Mouse (Mus musculus): ENCODE data around the gene Zbtb1. TPM values are rescaled to one million over a fixed set of nuclear protein-coding genes. Genes with fewer than 3 reads are reported as not detected.
"Not testable (repeated sequence)": the region's sequence is repeated elsewhere in the genome, so short reads cannot be mapped to it uniquely, and the experiment has no call there.

The Zbtb1 gene
- total RNA-seq, 1 experiment from 2014 or later = 25.0 TPM

DNA sequence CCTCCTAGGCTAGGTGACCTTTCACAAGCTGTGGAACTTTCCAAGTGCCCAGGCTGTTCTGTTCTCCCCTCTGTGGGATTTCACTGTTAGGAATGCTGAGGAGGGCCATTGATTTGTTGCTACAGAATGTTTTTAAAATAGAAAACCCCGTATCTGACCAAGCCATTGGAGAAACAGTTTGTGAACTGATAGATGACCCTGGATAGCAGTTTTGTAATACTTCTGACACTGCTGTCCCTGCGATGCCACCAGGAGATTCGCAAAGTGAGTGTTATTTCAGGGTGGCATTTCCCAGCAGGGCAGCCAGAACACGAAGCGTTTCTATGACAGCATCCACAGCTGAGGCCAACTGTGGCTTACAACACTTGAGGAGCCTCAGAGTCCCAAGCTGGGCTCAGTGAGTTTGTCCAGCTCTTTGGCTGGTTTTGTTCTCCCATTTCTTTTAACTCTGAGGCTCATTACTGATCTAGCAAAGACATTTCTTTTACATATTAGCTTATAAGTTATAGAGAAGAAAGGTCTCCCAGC is 60.9 kb downstream of the Zbtb1 start:
- ATAC-seq (replicated peaks in 1 of 2; ENCODE audit: insufficient read depth in 1 of 2, low FRiP score in 2 of 2, low TSS enrichment in 1 of 2, low read depth in 1 of 2, poor library complexity in 2 of 2, severe bottlenecking in 2 of 2) = no peak

DNA sequence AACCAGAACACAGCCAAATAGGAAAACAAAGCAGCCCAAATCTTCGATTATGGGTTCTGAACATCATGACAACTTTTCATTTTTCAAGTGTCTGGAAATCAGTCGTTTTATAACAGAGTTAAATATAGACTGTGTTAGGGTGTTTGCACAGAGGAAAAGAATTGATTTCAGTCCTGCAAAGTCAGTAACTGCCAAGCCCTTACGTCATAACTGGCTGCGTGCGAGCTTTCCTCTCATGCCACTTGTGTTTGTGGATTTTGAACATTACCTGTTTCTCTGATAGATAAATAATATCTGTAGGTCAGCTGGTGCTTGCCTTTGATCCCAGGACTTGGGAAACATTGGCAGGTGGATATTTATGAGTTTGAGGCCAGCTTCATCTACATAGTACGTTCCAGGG is 61.4 kb downstream of the Zbtb1 start:
- ATAC-seq (replicated peaks in 1 of 2; ENCODE audit: insufficient read depth in 1 of 2, low FRiP score in 2 of 2, low TSS enrichment in 1 of 2, low read depth in 1 of 2, poor library complexity in 2 of 2, severe bottlenecking in 2 of 2) = no peak

DNA sequence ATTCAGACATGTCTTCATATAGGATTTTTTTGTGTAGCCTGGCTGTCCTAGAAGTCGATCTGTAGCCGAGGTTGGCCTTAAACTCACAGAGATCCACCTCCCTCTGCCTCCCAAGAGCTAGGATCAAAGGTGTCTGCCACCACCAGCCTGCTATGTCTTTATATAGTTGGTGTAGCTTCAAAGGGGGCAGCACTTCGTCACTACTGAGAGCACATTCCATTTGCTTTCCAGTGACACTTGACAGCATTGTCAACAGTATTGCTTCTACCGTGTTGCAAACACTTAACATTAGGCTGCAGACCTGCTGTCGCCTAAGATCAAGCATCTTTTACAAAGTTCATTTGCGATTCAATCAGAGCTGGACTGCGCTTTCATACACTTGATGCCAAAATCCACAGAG is 64.0 kb downstream of the Zbtb1 start:
- ATAC-seq (replicated peaks in 1 of 2; ENCODE audit: insufficient read depth in 1 of 2, low FRiP score in 2 of 2, low TSS enrichment in 1 of 2, low read depth in 1 of 2, poor library complexity in 2 of 2, severe bottlenecking in 2 of 2) = no peak

DNA sequence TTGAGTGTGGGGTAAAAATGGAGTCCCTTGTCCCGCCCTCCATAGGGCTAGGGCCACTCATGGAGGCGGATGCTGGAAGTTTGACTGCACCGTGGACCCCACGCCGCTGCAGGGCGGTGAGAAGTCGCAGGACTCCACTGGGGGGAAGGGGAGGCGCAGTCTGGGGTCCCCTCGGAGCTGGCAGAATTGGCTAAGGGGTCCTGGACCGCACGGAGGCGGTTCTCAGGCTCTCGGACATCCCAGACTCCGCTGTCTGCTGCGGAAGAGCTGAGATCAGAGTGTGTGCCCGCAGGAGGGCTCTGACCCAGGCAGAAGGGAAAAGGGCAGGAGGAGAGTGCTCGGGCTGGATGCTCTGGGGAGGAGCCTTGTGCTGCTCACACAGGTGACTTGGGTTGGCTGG is 65.0 kb downstream of the Zbtb1 start:
- ATAC-seq (replicated peaks in 1 of 2; ENCODE audit: insufficient read depth in 1 of 2, low FRiP score in 2 of 2, low TSS enrichment in 1 of 2, low read depth in 1 of 2, poor library complexity in 2 of 2, severe bottlenecking in 2 of 2) = no peak

DNA sequence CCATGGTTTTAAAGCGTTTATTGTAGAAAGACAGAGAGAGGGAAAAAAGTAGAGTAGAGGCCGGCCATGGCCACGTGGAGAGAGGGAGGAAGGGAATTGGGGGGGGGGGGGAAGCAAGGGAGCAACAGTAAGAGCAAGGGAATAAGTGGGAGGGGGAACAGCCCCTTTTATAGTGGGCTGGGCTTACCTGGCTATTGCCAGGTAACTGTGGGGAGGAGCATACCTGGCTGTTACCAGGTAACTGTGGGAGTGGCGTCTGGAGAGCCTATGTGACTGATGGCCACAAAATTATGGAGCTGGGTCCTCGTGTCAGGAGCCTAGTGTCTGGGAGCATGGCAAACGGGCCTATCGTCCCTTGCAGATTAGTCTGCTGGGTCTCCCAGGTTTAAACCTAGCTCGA is 65.5 kb downstream of the Zbtb1 start:
- no peak for ATAC-seq (replicated peaks in 1 of 2; ENCODE audit: insufficient read depth in 1 of 2, low FRiP score in 2 of 2, low TSS enrichment in 1 of 2, low read depth in 1 of 2, poor library complexity in 2 of 2, severe bottlenecking in 2 of 2)

DNA sequence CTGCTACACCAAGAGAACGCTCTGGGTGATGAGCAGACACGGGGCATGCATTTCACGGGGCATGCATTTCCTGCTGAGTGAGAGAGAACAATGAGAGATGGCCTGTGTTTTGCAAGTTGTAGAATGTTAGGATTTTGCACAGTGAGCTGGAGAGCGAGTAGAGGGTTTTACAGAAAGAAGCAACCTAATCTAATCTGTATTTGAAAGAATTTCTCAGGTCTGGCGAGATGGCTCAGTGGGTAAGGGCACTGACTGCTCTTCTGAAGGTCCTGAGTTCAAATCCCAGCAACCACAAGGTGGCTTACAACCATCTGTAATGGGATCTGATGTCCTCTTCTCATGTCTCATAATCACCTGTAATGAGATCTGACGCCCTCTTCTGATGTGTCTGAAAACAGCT is 73.4 kb downstream of the Zbtb1 start:
- not testable (repeated sequence) for ATAC-seq (replicated peaks in 1 of 2; ENCODE audit: insufficient read depth in 1 of 2, low FRiP score in 2 of 2, low TSS enrichment in 1 of 2, low read depth in 1 of 2, poor library complexity in 2 of 2, severe bottlenecking in 2 of 2)

DNA sequence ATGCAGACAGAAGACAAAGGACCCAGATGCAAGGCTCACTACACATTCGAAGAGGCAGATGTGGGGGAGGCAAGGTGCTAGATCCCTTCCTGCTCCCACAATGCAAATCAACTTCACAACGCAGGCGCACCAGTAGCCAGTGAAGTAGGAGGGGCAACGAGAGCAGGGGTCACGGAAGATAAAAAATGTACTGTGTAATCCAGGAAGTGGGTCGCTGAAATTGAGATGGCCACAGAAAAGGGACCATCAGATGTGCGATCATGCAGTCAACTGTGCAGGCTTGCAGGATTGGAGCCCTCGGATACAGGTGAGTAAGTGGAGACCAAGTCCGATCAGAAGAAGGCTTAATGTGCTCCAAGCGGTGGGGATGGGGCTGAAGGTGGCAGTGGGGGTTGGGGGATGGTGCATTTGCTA is 74.3 kb downstream of the Zbtb1 start:
- ATAC-seq (replicated peaks in 1 of 2; ENCODE audit: insufficient read depth in 1 of 2, low FRiP score in 2 of 2, low TSS enrichment in 1 of 2, low read depth in 1 of 2, poor library complexity in 2 of 2, severe bottlenecking in 2 of 2) = no peak

DNA sequence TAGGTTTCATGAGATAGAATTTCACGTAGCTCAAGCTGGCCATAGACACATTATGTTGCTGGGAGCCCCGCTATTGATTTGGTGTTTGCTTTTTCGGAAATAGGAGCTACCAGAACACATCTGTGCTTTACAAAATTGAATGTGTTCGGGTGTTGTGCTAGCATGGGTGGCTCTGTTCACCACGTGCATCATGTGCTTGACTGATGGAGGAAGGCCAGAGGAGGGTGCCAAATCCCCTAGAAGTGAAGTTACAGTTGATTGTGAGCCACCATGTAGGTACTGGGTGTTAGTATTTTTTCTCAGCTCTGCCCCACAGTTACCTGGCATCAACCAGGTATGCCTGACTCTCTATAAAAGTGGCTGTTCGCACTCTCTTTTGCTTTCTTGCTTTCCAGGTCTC is 74.8 kb downstream of the Zbtb1 start:
- no peak for ATAC-seq (replicated peaks in 1 of 2; ENCODE audit: insufficient read depth in 1 of 2, low FRiP score in 2 of 2, low TSS enrichment in 1 of 2, low read depth in 1 of 2, poor library complexity in 2 of 2, severe bottlenecking in 2 of 2)

DNA sequence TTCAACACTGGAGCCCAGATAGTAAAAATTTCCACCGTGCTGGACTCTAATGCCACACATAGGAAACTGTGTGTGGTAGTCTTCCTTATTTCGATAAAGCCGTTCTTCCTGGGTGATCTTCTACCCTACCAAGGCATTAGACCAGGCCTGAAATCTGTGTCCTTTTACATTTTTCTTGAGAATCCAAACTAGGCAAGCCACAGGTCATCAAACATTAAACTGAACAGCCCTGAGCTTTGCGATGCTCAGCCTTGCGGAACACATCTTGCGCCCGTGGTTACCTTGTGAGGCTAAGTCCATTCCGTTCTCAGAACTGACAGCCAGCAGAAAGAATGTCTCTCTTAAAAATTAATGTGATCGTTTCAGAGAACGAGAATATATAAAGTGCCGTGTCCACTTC is 76.1 kb downstream of the Zbtb1 start:
- ATAC-seq (replicated peaks in 1 of 2; ENCODE audit: insufficient read depth in 1 of 2, low FRiP score in 2 of 2, low TSS enrichment in 1 of 2, low read depth in 1 of 2, poor library complexity in 2 of 2, severe bottlenecking in 2 of 2) = no peak

Other genes starting within 250 kb of the Zbtb1 start
- 0.13 TPM in 1 of 2 replicates, not detected in the other for gene Esr2, start 193.0 kb upstream of the Zbtb1 start, total RNA-seq (2017)
- not detected in 2 replicates for gene Tex21, start 123.5 kb upstream of the Zbtb1 start, total RNA-seq (2017)
- 88.8 and 164 TPM in 2 replicates for gene Mthfd1, start 115.0 kb upstream of the Zbtb1 start, total RNA-seq (2017)
- gene Akap5, start 45.4 kb upstream of the Zbtb1 start, total RNA-seq (2017) = 0.75 and 1.6 TPM in 2 replicates
- 18.4 and 22.9 TPM in 2 replicates for gene Zbtb25, start 664 bp upstream of the Zbtb1 start, total RNA-seq (2017)
- gene Hspa2, start 33.9 kb downstream of the Zbtb1 start, total RNA-seq (2017) = 13.4 and 13.7 TPM in 2 replicates
- 0.94 and 2.5 TPM in 2 replicates for gene Ppp1r36, start 47.3 kb downstream of the Zbtb1 start, total RNA-seq (2017)
- gene Plekhg3, start 160.6 kb downstream of the Zbtb1 start, total RNA-seq (2017) = 9.6 and 12.3 TPM in 2 replicates

Measured in hematopoietic stem cell, adult 5-6 weeks (primary cell).